Mouse (Mus musculus): ENCODE results near the gene Trap1a. TPM values are rescaled to one million over a fixed set of nuclear protein-coding genes. Genes with fewer than 3 reads are reported as not detected.

Trap1a gene
- total RNA-seq, 2 experiments from 2014 or later: not detected

Other genes with a start within 250 kb of the Trap1a start
- not detected for gene Serpina7, start 248.4 kb upstream of the Trap1a start, total RNA-seq (2021)
- gene 4930513O06Rik, start 247.4 kb upstream of the Trap1a start, total RNA-seq (2021): not detected
- not detected for gene 4933428M09Rik, start 154.5 kb upstream of the Trap1a start, total RNA-seq (2021)
- gene Mum1l1, start 123.6 kb upstream of the Trap1a start, total RNA-seq (2021): 1 to 10 TPM; 3.1 to 3.2 TPM
- 1 to 10 TPM in 1 of 2 experiments, under 1 TPM in 1; 0.66 to 1.1 TPM for gene D330045A20Rik, start 146.7 kb downstream of the Trap1a start, total RNA-seq (2021)
- gene Rnf128, start 229.6 kb downstream of the Trap1a start, total RNA-seq (2021): 10 to 100 TPM; 11.6 to 11.7 TPM

Measured in left cerebral cortex, postnatal 14 days (tissue).